Mouse (Mus musculus) regulatory T cell (primary cell): Measurements from ENCODE around the gene Grpel1.

ENCODE experiments used
- in situ Hi-C: fragments of 300-600 bp; cut with MboI, MseI; formaldehyde crosslinking; loops from one replicate; pipeline ENCODE4 v1.15.1; 2025; ENCODE audit warnings: high pct_unique_total_duplicates

Grpel1 gene

GRCm38 (mm10) chr5:36461231-36461630, 3.6 kb upstream of the Grpel1 start:
- in situ Hi-C loops, result loop anchor here (5.0 kb wide), 1 partner anchor 281 kb away; no protein-coding TSS in a partner anchor

- in situ Hi-C loops, result loop anchor here (5.0 kb wide), 1 partner anchor 279 kb away; no protein-coding TSS in a partner anchor
Measured at GRCm38 (mm10) chr5:36462810-36463209, 2.0 kb upstream of the Grpel1 start.

DNA sequence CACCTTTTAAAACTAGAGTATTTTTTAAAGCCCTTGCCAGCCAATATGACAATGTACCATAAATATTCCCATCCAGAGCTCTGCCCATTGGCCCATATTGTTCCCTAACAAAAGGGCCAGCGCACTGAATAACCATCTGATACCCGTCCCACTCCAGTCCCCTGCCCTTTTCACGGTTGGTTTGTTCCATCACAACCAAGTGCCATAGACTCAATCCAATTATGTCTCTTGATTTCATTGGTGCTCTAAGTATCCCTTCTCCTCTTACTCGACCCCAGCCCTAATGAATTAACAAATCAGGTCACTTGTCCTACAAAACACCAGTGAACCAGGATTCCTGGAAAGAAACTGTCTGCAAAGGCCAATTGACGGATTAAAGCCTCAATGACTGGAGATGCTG, 1.4 kb upstream of the Grpel1 start:
- in situ Hi-C loops, result loop anchor here (5.0 kb wide), 1 partner anchor 279 kb away; no protein-coding TSS in a partner anchor

- in situ Hi-C loops, result no loop called here
Measured at GRCm38 (mm10) chr5:36465889-36466288, 1.1 kb downstream of the Grpel1 start.

- in situ Hi-C loops, result no loop called here
Measured at GRCm38 (mm10) chr5:36471206-36471605, 6.4 kb downstream of the Grpel1 start.

DNA sequence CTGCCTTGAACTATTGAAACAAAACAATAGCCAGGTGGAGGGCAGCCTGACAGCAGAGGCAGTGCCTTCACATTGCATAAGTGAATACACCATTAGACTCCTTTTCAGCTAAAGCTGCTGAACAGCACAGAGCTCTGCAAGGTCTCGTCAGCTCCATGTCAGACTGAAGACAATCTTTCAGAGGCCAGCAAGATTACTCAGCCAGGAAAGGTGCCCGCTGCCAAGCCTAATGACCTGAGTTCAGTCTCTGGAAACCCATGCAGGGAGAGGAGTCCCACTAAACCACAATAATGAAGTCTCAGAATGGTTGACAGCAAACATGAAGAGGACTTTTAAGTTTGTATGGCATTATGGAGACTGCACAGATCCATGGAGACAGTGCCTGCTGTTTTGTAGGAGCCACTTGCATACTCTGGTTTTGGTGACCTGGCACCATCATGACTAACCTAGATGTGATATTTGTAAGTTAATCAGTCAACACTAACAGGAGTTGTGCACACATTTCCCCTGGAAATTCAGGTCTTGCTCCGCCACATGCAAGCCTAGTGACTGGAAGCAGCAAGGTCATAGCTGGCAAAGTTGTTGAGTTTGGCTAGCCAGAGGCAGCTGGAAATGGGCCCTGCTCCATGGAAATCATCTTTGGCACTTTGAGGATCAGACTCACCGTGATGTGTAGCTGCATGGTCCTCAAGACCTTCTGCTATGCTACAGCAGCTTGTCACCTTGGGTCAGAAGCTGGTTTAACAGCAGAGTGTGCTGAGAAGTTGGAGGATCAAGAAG, 8.3 kb downstream of the Grpel1 start:
- in situ Hi-C loops, result no loop called here

GRCm38 (mm10) chr5:36474283-36474682, 9.5 kb downstream of the Grpel1 start:
- in situ Hi-C loops, result no loop called here

GRCm38 (mm10) chr5:36477486-36477885, 12.7 kb downstream of the Grpel1 start:
- in situ Hi-C loops, result no loop called here

- in situ Hi-C loops, result no loop called here
Measured at GRCm38 (mm10) chr5:36478540-36479420, 14.0 kb downstream of the Grpel1 start.

- in situ Hi-C loops, result loop anchor here (5.0 kb wide), 1 partner anchor 103 kb away; no protein-coding TSS in a partner anchor
Measured at GRCm38 (mm10) chr5:36479735-36480134, 14.9 kb downstream of the Grpel1 start.

- in situ Hi-C loops, result loop anchor here (5.0 kb wide), 1 partner anchor 102 kb away; no protein-coding TSS in a partner anchor
Measured at GRCm38 (mm10) chr5:36480398-36480797, 15.6 kb downstream of the Grpel1 start.

GRCm38 (mm10) chr5:36481114-36481513, 16.3 kb downstream of the Grpel1 start:
- in situ Hi-C loops, result loop anchor here (5.0 kb wide), 1 partner anchor 101 kb away; no protein-coding TSS in a partner anchor

DNA sequence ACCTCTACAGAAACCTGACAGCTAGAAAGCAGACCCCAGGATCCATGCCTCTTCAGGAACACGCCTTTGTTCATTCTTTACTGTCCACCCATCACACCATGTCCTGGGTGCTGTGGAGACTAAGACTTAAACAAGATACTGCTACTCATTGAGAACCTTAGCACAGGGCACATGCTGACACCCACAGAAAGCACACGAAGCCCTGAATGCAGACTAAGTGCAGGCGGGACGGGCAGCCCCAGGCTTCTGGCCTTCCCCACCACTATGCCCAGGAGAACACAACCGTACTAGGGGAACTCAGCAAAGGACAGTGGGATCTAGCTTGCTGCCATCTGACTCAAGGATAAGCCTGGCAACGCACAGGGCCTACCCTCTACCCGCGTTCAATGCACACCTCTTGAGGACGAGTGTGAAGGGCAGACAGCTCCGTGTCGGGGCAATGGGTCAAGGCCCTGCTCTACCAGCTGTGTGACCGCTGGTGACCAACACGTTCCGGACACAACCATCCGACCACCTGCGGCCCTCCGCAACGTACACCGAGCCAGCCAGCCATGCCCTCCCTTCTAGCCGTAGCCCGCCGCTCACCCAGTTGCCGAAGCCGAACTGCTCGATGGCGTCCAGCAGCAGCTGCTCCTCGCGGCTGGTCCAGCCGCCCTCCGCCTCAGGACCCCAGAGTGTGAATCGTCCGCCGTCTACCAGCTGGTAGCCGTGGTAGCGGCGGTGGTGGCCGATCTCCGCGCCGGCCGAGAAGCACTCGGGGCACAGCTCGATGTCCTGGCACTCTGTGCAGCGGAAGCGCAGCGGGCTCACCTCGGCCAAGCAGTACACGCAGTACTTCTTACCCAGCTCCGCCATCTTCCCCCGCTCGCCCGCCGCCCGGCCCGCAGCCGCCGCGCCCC, 18.7 kb downstream of the Grpel1 start:
- in situ Hi-C loops, result loop anchor here (5.0 kb wide), 1 partner anchor 99 kb away; no protein-coding TSS in a partner anchor

- in situ Hi-C loops, result loop anchor here (5.0 kb wide), 1 partner anchor 98 kb away; no protein-coding TSS in a partner anchor
Measured at GRCm38 (mm10) chr5:36484171-36484990, 19.6 kb downstream of the Grpel1 start, which contains the start of the genes Tada2b and Ccdc96. Gene Tada2b, minus strand, starts transcription at chr5:36484285. Gene Ccdc96, plus strand, starts transcription at chr5:36484588.

GRCm38 (mm10) chr5:36485306-36485705, 20.5 kb downstream of the Grpel1 start:
- in situ Hi-C loops, result no loop called here

DNA sequence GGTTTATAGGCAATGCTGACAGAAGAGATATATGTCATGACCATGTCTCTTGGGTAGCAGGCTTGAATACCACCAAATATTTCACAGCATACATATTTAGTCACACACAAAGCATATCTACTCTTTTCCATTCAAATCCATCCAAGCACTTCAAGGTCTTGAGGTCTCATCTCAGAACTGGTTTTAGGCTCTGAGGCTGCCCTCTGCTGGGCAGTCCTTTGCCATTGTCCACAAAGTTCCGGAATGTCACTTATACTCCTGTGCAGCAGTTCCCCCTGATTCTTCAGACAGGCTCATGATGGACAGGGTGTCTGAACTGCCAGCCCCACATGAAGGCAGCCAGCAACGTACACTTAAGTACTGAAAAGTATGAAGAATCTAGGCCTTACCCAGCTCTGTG, 24.4 kb downstream of the Grpel1 start:
- in situ Hi-C loops, result no loop called here

GRCm38 (mm10) chr5:36493919-36494318, 29.1 kb downstream of the Grpel1 start:
- in situ Hi-C loops, result no loop called here

- in situ Hi-C loops, result no loop called here
Measured at GRCm38 (mm10) chr5:36494709-36495108, 29.9 kb downstream of the Grpel1 start.

DNA sequence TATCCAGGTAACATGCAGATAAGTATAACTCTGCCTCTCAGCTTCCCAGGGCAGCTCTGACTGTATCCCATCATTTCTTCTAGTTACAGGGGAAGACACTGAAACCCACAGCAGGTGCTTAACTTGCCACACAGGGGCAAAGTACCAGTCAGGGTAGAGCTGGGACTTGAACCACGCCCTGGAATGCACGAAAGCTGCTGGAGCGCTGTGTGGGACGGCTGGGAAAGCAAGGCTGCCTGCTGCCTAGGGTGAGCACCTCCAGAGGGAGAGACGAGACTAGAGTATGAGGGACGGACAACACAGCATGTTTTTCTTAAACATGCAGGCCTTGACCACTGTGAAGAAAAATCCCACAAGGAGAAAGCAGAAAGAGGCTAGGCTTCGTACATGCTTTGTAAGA, 40.4 kb downstream of the Grpel1 start:
- in situ Hi-C loops, result no loop called here

DNA sequence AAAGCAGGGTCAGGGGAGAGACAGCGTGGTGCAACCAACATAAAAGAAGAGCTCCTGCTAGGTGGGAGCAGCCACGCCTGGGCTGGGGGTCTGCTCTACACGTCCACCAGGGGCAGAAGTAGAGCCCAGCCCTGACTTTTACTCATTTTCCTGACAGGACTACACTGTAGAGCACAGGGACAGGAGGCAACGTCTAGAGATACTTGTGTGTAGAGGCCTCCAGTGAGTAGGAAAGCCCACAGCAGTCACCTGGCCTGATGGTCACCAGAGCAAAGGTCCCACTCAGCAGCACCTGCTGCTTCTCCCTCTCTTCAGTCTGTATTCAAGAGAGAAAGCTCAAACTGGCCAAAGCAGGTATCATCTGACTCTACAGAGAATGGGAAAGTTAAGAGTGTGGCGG, 40.8 kb downstream of the Grpel1 start:
- in situ Hi-C loops, result no loop called here
